Mouse (Mus musculus): ENCODE data around the gene 4930432K21Rik.

DNA sequence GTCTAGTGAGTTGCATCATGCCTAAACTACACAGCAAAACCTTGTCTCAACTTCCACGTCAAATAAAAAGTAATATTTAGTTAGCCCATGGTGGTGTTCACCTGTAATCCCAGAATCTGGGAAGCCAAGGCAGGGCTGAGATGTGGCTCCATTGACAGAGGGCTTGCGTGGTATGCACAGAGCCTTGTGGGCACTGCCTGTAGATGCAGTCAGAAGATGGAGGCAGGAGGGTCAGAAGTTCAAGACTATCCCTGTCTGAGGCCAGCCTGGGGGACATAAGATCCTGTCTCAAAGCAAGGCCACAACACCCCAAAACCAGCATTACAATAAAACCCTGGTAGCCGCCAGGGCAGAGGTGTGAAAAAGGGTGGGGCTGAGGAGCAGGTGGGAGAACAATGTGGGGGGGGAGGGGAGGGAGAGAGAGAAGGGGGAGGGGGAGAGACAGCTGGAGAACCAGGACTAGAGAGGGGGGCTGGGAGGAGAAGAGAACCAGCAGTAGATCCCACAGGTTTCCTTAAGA, 46.5 kb downstream of the 4930432K21Rik start:
- TF ChIP-seq POLR2AphosphoS2 (IDR thresholded peaks at IDR 0.05; ENCODE audit: insufficient read length, low read depth) = no peak
- no peak for TF ChIP-seq POLR2A (IDR thresholded peaks at IDR 0.05; ENCODE audit: insufficient read length, low read depth)
- TF ChIP-seq E2F4 (IDR thresholded peaks at IDR 0.05; ENCODE audit: insufficient read depth) = no peak
- TF ChIP-seq MAX (IDR thresholded peaks at IDR 0.05; ENCODE audit: low read depth) = no peak
- no peak for TF ChIP-seq CEBPB (IDR thresholded peaks at IDR 0.05; ENCODE audit: insufficient read depth, poor library complexity, severe bottlenecking)
- TF ChIP-seq REST (IDR thresholded peaks at IDR 0.05; ENCODE audit: insufficient read depth, insufficient read length) = no peak
- no peak for TF ChIP-seq MYOG (IDR thresholded peaks at IDR 0.05; ENCODE audit: control insufficient read depth in 1 of 3, insufficient read depth in 1 of 3, insufficient read length in 2 of 3, low read depth in 2 of 3)
- TF ChIP-seq USF1 (IDR thresholded peaks at IDR 0.05; ENCODE audit: low read depth) = no peak
- peak in 1 of 3 experiments; percentile 22 for TF ChIP-seq MYOD1 (IDR thresholded peaks at IDR 0.05; ENCODE audit: control insufficient read depth in 1 of 3, insufficient read length in 2 of 3, low read depth in 2 of 3)
- TF ChIP-seq TCF3 (IDR thresholded peaks at IDR 0.05; ENCODE audit: insufficient read length, low read depth) = no peak
